Mouse (Mus musculus) hindbrain, embryonic 11.5 days (tissue): ENCODE data around the gene Kcnh5. TPM values are rescaled to one million over a fixed set of nuclear protein-coding genes. Genes with fewer than 3 reads are reported as not detected.

ENCODE experiments used
- ATAC-seq: fragments of 200-750 bp; cut with Nextera tagmentation; 2 replicates; pipeline ENCODE4 v1.8.0; 2017; ENCODE audit warnings: mild to moderate bottlenecking, moderate TSS enrichment, moderate library complexity; ENCODE audit not compliant: low FRiP score
- DNase-seq: peaks from one replicate; pipeline ENCODE4 v3.0.0-alpha.2; 2015; ENCODE audit warnings: low spot score
- H3K27ac ChIP-seq: fragments of 300-500 bp; sonication (generic); 2 replicates; pipeline ENCODE4 v1.5.1; 2014; ENCODE audit warnings: mild to moderate bottlenecking, low read depth, low read length
- H3K27me3 ChIP-seq: fragments of 300-500 bp; sonication (generic); 2 replicates; pipeline ENCODE4 v1.6.1; 2014; ENCODE audit warnings: mild to moderate bottlenecking, low read length, moderate library complexity, mixed read lengths; ENCODE audit not compliant: control insufficient read depth, insufficient read depth
- H3K36me3 ChIP-seq: fragments of 300-500 bp; sonication (generic); 2 replicates; pipeline ENCODE4 v1.6.1; 2014; ENCODE audit warnings: mild to moderate bottlenecking, low read length, moderate library complexity, mixed read lengths; ENCODE audit not compliant: control insufficient read depth, insufficient read depth
- H3K4me1 ChIP-seq: fragments of 300-500 bp; sonication (generic); replicated peaks from 2 replicates; pipeline ENCODE4 v1.6.1; 2014; ENCODE audit warnings: low read length, mixed read lengths; ENCODE audit not compliant: control insufficient read depth, insufficient read depth
- H3K4me2 ChIP-seq: fragments of 300-500 bp; sonication (generic); replicated peaks from 2 replicates; pipeline ENCODE4 v1.6.1; 2014; ENCODE audit warnings: mild to moderate bottlenecking, low read depth, low read length
- H3K4me3 ChIP-seq: fragments of 300-500 bp; sonication (generic); 2 replicates; pipeline ENCODE4 v1.5.1; 2014; ENCODE audit warnings: low read depth, low read length
- H3K9ac ChIP-seq: fragments of 300-500 bp; sonication (generic); 2 replicates; pipeline ENCODE4 v1.6.1; 2014; ENCODE audit warnings: low read depth, low read length
- H3K9me3 ChIP-seq: fragments of 300-500 bp; sonication (generic); 2 replicates; pipeline ENCODE4 v1.6.1; 2016; ENCODE audit warnings: low read length; ENCODE audit not compliant: control insufficient read depth
- WGBS: fragments of 180-500 bp; shearing (Covaris S2); extraction: QIAGEN DNeasy Blood & Tissue Kit; methylation state at CpG from one replicate; pipeline ENCODE4 v1.1.7; 2014; 5-methylcytosine and 5-hydroxymethylcytosine counted together
- polyA plus RNA-seq: library from polyadenylated mRNA; unstranded; fragments of >200 nt; fragmentation: Nextera tagmentation; extraction: Ambion mirVana; gene quantifications from 2 replicates; pipeline ENCODE4 v1.2.1, GENCODE M21; 2014

Gene Kcnh5
- polyA plus RNA-seq, 1 experiment from 2014 or later = 0.43 TPM

DNA sequence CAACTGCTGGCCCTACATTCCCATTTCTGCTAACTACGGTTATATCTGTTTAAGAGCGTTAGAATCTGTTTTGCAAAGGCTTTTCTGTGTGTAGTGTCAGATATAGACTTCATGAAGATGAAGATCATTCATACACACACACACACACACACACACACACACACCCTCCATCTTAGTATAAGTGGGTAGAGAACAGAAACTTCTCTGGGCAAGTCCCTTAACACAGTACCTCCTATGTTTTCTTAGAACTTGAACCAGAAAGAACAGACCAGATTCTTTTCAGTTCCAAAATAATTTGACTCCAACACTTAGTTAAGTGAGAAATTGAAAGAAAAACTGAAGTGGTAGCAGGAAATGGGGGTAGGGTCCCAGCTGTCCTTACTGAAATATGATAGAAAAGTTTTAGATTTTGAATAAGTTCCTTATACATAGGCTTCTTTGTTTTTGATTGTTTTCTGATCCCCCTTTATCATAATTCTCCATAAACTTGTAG lies 24.0 kb downstream of the Kcnh5 start:
- H3K4me1 ChIP-seq = no peaks in the 10 kb centered on the region
- H3K9me3 ChIP-seq = no peaks in the 10 kb centered on the region
- DNase-seq = no peak
- no peaks in the 10 kb centered on the region for H3K27me3 ChIP-seq
- no peak overlapping the region for H3K4me3 ChIP-seq
- H3K27ac ChIP-seq = no peak overlapping the region
- ATAC-seq = no peak
- no peak overlapping the region for H3K9ac ChIP-seq
- H3K4me2 ChIP-seq = no peak overlapping the region
- 96% methylated on average over 2 of the region's 2 CpGs for WGBS
- no peaks in the 10 kb centered on the region for H3K36me3 ChIP-seq

DNA sequence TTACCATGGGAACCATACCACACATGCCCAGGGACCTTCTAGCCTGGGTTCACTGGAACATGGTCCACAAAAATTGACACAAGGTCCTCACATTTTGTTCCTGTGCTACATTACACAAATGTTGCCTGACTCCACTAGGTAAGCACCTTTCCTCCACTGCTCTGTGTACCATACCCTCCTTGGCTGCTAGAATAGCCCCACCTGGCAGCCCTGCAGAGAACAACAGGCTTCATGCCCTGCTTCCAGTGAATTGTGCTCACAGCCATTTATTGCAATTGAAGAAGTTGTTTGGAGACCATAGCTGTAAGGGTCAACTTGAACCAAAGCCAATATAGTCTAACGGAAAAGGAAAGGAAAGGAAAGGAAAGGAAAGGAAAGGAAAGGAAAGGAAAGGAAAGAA lies 37.3 kb downstream of the Kcnh5 start:
- no peaks in the 10 kb centered on the region for H3K27me3 ChIP-seq
- DNase-seq (no peak), ATAC-seq (no peak)
- no peak overlapping the region for H3K9ac ChIP-seq
- no peaks in the 10 kb centered on the region for H3K4me1 ChIP-seq
- no peak overlapping the region for H3K4me3 ChIP-seq
- no peak overlapping the region for H3K27ac ChIP-seq
- no peaks in the 10 kb centered on the region for H3K9me3 ChIP-seq
- no peaks in the 10 kb centered on the region for H3K36me3 ChIP-seq
- no peak overlapping the region for H3K4me2 ChIP-seq
- WGBS = 83% methylated on average over 1 of the region's 1 CpGs

DNA sequence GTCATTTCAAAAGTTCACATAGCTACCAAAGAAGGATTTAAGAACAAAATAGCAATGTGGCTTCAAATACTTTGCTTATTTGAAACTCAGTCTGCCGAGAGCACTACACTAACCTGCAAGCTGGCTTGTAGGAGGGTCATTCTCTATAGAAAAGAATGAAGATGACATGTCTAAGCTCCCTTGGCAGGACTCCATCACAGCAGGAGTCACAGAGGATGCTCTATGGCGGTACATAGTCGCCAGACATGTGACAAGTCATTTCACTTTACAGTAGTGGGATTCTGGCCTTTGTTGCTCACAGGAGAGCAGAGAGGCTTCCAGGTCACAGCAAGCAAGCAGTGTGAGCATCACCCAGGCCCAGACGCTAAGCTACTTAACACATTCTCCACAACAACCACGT lies 85.2 kb downstream of the Kcnh5 start:
- Histone ChIP-seq H3K4me3 (no peak overlapping the region), H3K27me3 (no peaks in the 10 kb centered on the region), H3K9ac (no peak overlapping the region), H3K4me2 (no peak overlapping the region), H3K36me3 (no peaks in the 10 kb centered on the region), H3K9me3 (no peaks in the 10 kb centered on the region), H3K27ac (no peak overlapping the region), H3K4me1 (no peaks in the 10 kb centered on the region)
- WGBS = 76% methylated on average over 5 of the region's 5 CpGs
- ATAC-seq (no peak), DNase-seq (no peak)

DNA sequence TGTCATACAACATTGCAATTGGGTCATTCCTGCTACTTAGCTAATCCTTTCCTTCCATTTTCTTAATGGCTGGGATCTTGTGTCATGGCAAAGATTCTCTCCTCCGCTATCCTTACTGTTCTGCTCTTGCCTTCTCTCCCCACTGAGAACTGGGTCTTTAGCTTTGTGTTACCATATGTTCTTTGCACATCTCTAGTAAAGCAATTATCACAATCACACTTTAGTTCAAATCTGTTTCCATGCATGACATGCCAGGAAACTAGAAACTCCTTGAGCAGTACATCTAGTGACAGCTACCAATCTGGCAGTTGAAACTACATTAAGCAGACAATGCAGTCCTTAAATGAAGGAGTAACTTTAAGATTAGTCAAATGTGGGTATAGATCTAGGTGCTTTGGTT lies 86.2 kb downstream of the Kcnh5 start:
- WGBS = 95% methylated on average over 1 of the region's 1 CpGs
- Histone ChIP-seq H3K4me1 (no peaks in the 10 kb centered on the region), H3K36me3 (no peaks in the 10 kb centered on the region), H3K9ac (no peak overlapping the region), H3K27ac (no peak overlapping the region), H3K9me3 (no peaks in the 10 kb centered on the region), H3K4me3 (no peak overlapping the region), H3K4me2 (no peak overlapping the region), H3K27me3 (no peaks in the 10 kb centered on the region)
- DNase-seq (no peak), ATAC-seq (no peak)

DNA sequence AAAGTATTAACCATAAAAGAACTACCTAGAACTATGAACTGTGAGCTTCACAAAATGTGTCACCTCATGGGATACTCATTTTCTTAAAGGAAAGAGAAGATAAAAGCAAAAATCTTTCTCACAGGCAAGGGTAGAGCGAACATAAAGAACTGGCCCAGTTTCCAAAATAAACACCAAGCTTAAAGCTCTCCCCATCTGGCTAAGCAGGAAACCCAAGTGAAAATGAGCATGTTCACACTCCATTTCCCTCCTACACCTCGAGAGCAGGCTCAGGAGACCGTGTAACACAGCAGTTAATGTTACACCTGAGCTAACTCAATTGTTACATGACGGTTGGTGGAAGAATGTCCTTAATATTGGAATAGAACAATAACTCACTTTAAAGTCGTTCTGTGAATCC lies 100.0 kb downstream of the Kcnh5 start:
- Histone ChIP-seq H3K27ac (no peak overlapping the region), H3K4me2 (no peak overlapping the region), H3K4me3 (no peak overlapping the region), H3K36me3 (no peaks in the 10 kb centered on the region), H3K27me3 (no peaks in the 10 kb centered on the region), H3K9me3 (no peaks in the 10 kb centered on the region), H3K4me1 (no peaks in the 10 kb centered on the region), H3K9ac (no peak overlapping the region)
- DNase-seq = no peak
- no peak for ATAC-seq
- WGBS = 74% methylated on average over 5 of the region's 5 CpGs

DNA sequence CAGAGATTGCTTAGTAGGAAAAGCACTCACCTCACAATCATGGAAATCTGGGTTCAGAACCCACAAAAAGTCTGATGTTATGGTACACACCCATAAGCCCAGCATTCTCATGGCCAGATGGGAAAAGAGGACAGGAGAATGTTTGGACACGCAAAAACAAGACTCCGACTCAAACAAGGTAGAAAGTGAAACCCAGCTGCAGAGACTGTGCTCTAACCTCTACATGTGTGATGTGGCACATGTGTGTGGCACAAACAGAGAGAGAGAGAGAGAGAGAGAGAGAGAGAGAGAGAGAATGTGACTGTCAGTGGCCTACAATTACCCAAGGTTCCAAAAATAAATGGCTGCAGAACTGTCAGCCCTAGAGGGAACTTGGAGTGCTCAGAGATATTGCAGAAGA lies 106.1 kb downstream of the Kcnh5 start:
- no peak for ATAC-seq
- DNase-seq = no peak
- no peak overlapping the region for H3K4me2 ChIP-seq

DNA sequence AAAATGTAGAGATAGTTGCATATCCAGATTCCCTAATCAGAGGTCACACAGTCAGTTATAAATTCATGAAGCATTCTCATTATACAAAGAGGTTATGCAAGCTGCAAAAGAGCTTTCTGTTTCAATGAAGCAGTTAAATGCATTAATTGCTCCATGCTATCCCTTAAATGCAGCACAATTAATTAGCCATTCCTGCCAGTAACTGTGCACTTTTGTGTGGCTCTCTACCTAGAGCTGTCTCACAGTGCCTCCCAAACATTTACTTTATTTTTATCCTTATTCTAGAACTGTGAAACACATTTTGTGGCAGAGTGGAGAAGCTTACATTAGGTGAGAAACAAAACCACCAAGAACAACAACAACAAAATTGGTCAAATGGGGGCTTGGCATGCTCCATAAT lies 114.6 kb downstream of the Kcnh5 start:
- no peak overlapping the region for H3K4me2 ChIP-seq
- H3K36me3 ChIP-seq = no peaks in the 10 kb centered on the region
- H3K27me3 ChIP-seq = no peaks in the 10 kb centered on the region
- no peak overlapping the region for H3K27ac ChIP-seq
- DNase-seq = no peak
- H3K9ac ChIP-seq = no peak overlapping the region
- no peaks in the 10 kb centered on the region for H3K9me3 ChIP-seq
- H3K4me3 ChIP-seq = no peak overlapping the region
- no peak for ATAC-seq
- no peaks in the 10 kb centered on the region for H3K4me1 ChIP-seq

More for the DNA sequence above, 106.1 kb downstream of the Kcnh5 start:
- no peaks in the 10 kb centered on the region for H3K27me3 ChIP-seq
- no peak overlapping the region for H3K27ac ChIP-seq
- H3K4me3 ChIP-seq = no peak overlapping the region
- 97% methylated on average over 2 of the region's 2 CpGs for WGBS
- no peak overlapping the region for H3K9ac ChIP-seq
- no peaks in the 10 kb centered on the region for H3K4me1 ChIP-seq
- H3K36me3 ChIP-seq = no peaks in the 10 kb centered on the region
- H3K9me3 ChIP-seq = no peaks in the 10 kb centered on the region

DNA sequence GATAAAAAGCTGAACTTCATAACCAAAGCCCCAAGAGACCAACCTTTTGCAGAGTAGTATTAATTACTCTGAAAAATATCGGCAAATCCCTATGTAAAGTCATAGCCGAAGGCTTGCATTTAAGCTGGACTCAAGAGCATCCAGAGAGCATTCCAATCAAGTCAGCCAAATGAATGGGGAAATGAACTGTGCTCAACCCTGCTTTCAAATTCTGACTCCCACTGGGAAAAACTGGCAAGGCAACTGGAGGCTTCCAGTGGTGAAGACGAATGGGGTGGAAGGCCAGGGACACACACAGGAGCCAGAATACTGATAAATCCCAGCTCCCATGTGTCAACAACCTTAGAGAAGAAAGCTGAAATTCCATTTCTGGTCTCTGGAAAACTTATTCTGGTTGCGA lies 115.4 kb downstream of the Kcnh5 start:
- 57% methylated on average over 4 of the region's 4 CpGs for WGBS
- H3K36me3 ChIP-seq = no peaks in the 10 kb centered on the region
- H3K27me3 ChIP-seq = no peaks in the 10 kb centered on the region
- H3K27ac ChIP-seq = no peak overlapping the region
- DNase-seq (no peak), ATAC-seq (no peak)
- no peak overlapping the region for H3K9ac ChIP-seq
- no peaks in the 10 kb centered on the region for H3K4me1 ChIP-seq
- no peaks in the 10 kb centered on the region for H3K9me3 ChIP-seq
- no peak overlapping the region for H3K4me3 ChIP-seq
- no peak overlapping the region for H3K4me2 ChIP-seq

DNA sequence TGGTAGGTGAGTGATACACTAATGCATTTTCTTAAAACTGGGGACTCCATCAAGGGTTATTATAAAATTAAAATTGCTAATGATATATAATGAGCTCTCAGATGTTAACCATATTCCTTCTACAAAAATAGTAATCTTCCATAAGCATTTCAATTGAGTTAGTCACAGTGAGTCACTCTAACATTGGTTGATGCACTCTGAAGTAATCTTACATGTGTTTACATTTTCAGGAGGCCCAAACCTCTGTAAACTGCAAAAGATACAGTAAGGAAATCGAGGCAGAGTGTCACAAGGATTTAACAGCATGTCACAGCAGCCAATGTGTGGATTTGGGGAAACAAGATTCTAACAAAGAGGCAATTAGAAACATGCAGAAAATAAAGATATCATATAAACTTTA lies 123.4 kb downstream of the Kcnh5 start:
- Histone ChIP-seq H3K4me1 (no peaks in the 10 kb centered on the region), H3K9ac (no peak overlapping the region), H3K36me3 (no peaks in the 10 kb centered on the region), H3K9me3 (no peaks in the 10 kb centered on the region), H3K27ac (no peak overlapping the region), H3K4me2 (no peak overlapping the region), H3K4me3 (no peak overlapping the region), H3K27me3 (no peaks in the 10 kb centered on the region)
- ATAC-seq = no peak
- WGBS = 82% methylated on average over 1 of the region's 1 CpGs
- no peak for DNase-seq
